Mouse (Mus musculus) lung, postnatal 0 days (tissue): ENCODE measurements around the gene Pgm5. TPM values are rescaled to one million over a fixed set of nuclear protein-coding genes. Genes with fewer than 3 reads are reported as not detected.

Experiments
- ATAC-seq: fragments of 200-750 bp; cut with Nextera tagmentation; 2 replicates; pipeline ENCODE4 v1.8.0; 2017; ENCODE audit warnings: moderate library complexity
- DNase-seq: peaks from one replicate; pipeline ENCODE4 v3.0.0-alpha.2; 2016; ENCODE audit warnings: low spot score
- H3K27ac ChIP-seq: fragments of 300-500 bp; sonication (generic); 2 replicates; pipeline ENCODE4 v1.5.1; 2014; ENCODE audit warnings: antibody characterized with exemption, mild to moderate bottlenecking, low read length, mixed read lengths
- H3K27me3 ChIP-seq: fragments of 300-500 bp; sonication (generic); replicated peaks from 2 replicates; pipeline ENCODE4 v1.6.1; 2014; ENCODE audit warnings: low read length, mixed read lengths; ENCODE audit not compliant: insufficient read depth
- H3K36me3 ChIP-seq: fragments of 300-500 bp; sonication (generic); 2 replicates; pipeline ENCODE4 v1.6.1; 2014; ENCODE audit warnings: low read length, mixed read lengths; ENCODE audit not compliant: insufficient read depth
- H3K4me1 ChIP-seq: fragments of 300-500 bp; sonication (generic); 2 replicates; pipeline ENCODE4 v1.6.1; 2014; ENCODE audit warnings: antibody characterized with exemption, low read depth, low read length, mixed read lengths; ENCODE audit not compliant: insufficient read depth
- H3K4me2 ChIP-seq: fragments of 300-500 bp; sonication (generic); replicated peaks from 2 replicates; pipeline ENCODE4 v1.6.1; 2014; ENCODE audit warnings: low read depth, mild to moderate bottlenecking, low read length, moderate library complexity, mixed read lengths
- H3K4me3 ChIP-seq: fragments of 300-500 bp; sonication (generic); 2 replicates; pipeline ENCODE4 v1.5.1; 2014; ENCODE audit warnings: low read depth, low read length
- H3K9ac ChIP-seq: fragments of 300-500 bp; sonication (generic); replicated peaks from 2 replicates; pipeline ENCODE4 v1.6.1; 2014; ENCODE audit warnings: low read depth, mild to moderate bottlenecking
- H3K9me3 ChIP-seq: fragments of 300-500 bp; sonication (generic); 2 replicates; pipeline ENCODE4 v1.6.1; 2016; ENCODE audit warnings: low read length, mixed read lengths
- CTCF ChIP-seq: IDR thresholded peaks from 2 replicates; pipeline ENCODE4 v1.5.1; 2016; ENCODE audit warnings: antibody characterized with exemption, mild to moderate bottlenecking
- EP300 ChIP-seq: IDR thresholded peaks from 2 replicates; pipeline ENCODE4 v1.6.1; 2016; ENCODE audit warnings: antibody characterized with exemption, mild to moderate bottlenecking, control low read depth
- WGBS: fragments of 180-500 bp; shearing (Covaris S2); extraction: QIAGEN DNeasy Blood & Tissue Kit; methylation state at CpG from one replicate; pipeline ENCODE4 v1.1.7; 2014; 5-methylcytosine and 5-hydroxymethylcytosine counted together
- polyA plus RNA-seq: library from polyadenylated mRNA; unstranded; fragments of >200 nt; fragmentation: Nextera tagmentation; extraction: Ambion mirVana; gene quantifications from 2 replicates; pipeline ENCODE4 v1.2.1, GENCODE M21; 2015

The Pgm5 gene
- polyA plus RNA-seq, 1 experiment from 2014 or later: 3.4 TPM

- 47% methylated on average over 7 of the region's 7 CpGs for WGBS
- no peak overlapping the region for H3K27ac ChIP-seq
Observed at GRCm38 (mm10) chr19:24848345-24848744, 13.3 kb downstream of the Pgm5 start.

GRCm38 (mm10) chr19:24845007-24845546, 16.6 kb downstream of the Pgm5 start:
- Histone ChIP-seq H3K36me3 (no peaks in the 10 kb centered on the region), H3K9ac (no peak overlapping the region), H3K4me2 (no peak overlapping the region), H3K4me3 (no peak overlapping the region), H3K27ac (no peak overlapping the region), H3K9me3 (no peaks in the 10 kb centered on the region), H3K27me3 (no peaks in the 10 kb centered on the region), H3K4me1 (no peaks in the 10 kb centered on the region)
- ATAC-seq (peak; percentile 89), DNase-seq (peak; percentile 52)
- 32% methylated on average over 7 of the region's 7 CpGs for WGBS
- no peak for TF ChIP-seq CTCF
- peak; percentile 82 for TF ChIP-seq EP300

More at GRCm38 (mm10) chr19:24848345-24848744, 13.3 kb downstream of the Pgm5 start:
- no peaks in the 10 kb centered on the region for H3K27me3 ChIP-seq
- H3K4me3 ChIP-seq: no peak overlapping the region
- DNase-seq (peak; percentile 31), ATAC-seq (0 out of 2 replicates have a peak, but pooled peaks have one; percentile 32)
- H3K4me1 ChIP-seq: no peaks in the 10 kb centered on the region; the same call in 1 of the 2 replicates
- H3K9me3 ChIP-seq: no peaks in the 10 kb centered on the region
- H3K4me2 ChIP-seq: no peak overlapping the region
- TF ChIP-seq CTCF (no peak), EP300 (peak; percentile 39; the same call in 1 of the 2 replicates)
- H3K9ac ChIP-seq: no peak overlapping the region
- no peaks in the 10 kb centered on the region for H3K36me3 ChIP-seq

GRCm38 (mm10) chr19:24842080-24842479, 19.6 kb downstream of the Pgm5 start:
- no peak for TF ChIP-seq EP300
- Histone ChIP-seq H3K9me3 (no peaks in the 10 kb centered on the region), H3K4me2 (no peak overlapping the region), H3K9ac (no peak overlapping the region), H3K27me3 (no peaks in the 10 kb centered on the region), H3K36me3 (no peaks in the 10 kb centered on the region), H3K27ac (no peak overlapping the region), H3K4me1 (no peaks in the 10 kb centered on the region), H3K4me3 (no peak overlapping the region)
- DNase-seq (no peak), ATAC-seq (no peak)
- 69% methylated on average over 3 of the region's 3 CpGs for WGBS

- 38% methylated on average over 4 of the region's 4 CpGs for WGBS
- no peaks in the 10 kb centered on the region for H3K36me3 ChIP-seq
Observed at GRCm38 (mm10) chr19:24824517-24824916, 37.1 kb downstream of the Pgm5 start.

GRCm38 (mm10) chr19:24815661-24816221, 45.9 kb downstream of the Pgm5 start:
- no peak overlapping the region for H3K9ac ChIP-seq
- no peaks in the 10 kb centered on the region for H3K9me3 ChIP-seq
- no peaks in the 10 kb centered on the region for H3K27me3 ChIP-seq
- 72% methylated on average over 12 of the region's 12 CpGs for WGBS
- H3K36me3 ChIP-seq: no peaks in the 10 kb centered on the region
- TF ChIP-seq EP300 (no peak), CTCF (no peak)
- ATAC-seq: no peak
- H3K4me2 ChIP-seq: no peak overlapping the region
- H3K27ac ChIP-seq: no peak overlapping the region
- no peaks in the 10 kb centered on the region for H3K4me1 ChIP-seq
- H3K4me3 ChIP-seq: no peak overlapping the region
- no peak for DNase-seq

More at GRCm38 (mm10) chr19:24824517-24824916, 37.1 kb downstream of the Pgm5 start:
- DNase-seq: peak; percentile 17
- Histone ChIP-seq H3K9ac (no peak overlapping the region), H3K4me2 (no peak overlapping the region), H3K27me3 (no peaks in the 10 kb centered on the region), H3K27ac (no peak overlapping the region), H3K4me3 (no peak overlapping the region), H3K4me1 (no peaks in the 10 kb centered on the region), H3K9me3 (no peaks in the 10 kb centered on the region)
- TF ChIP-seq EP300 (no peak; the same call in 1 of the 2 replicates), CTCF (no peak)
- ATAC-seq: no peak

- no peak overlapping the region for H3K9ac ChIP-seq
- H3K9me3 ChIP-seq: no peaks in the 10 kb centered on the region
- TF ChIP-seq EP300 (no peak), CTCF (no peak)
- ATAC-seq (no peak), DNase-seq (no peak)
- H3K4me2 ChIP-seq: no peak overlapping the region
- H3K27ac ChIP-seq: no peak overlapping the region
- H3K4me1 ChIP-seq: no peaks in the 10 kb centered on the region
- 75% methylated on average over 8 of the region's 8 CpGs for WGBS
- no peaks in the 10 kb centered on the region for H3K36me3 ChIP-seq
- no peaks in the 10 kb centered on the region for H3K27me3 ChIP-seq
- no peak overlapping the region for H3K4me3 ChIP-seq
Observed at GRCm38 (mm10) chr19:24812861-24813293, 48.8 kb downstream of the Pgm5 start.
